Mouse (Mus musculus) cerebellum, postnatal 10 days (tissue): ENCODE results near the gene Bcl2l12.

Experiments
- DNase-seq, 2 experiments: peaks; one replicate each; pipeline ENCODE4 v3.0.0; 2021; ENCODE audit warnings: mixed read lengths in 2 of 2

The Bcl2l12 gene

DNA sequence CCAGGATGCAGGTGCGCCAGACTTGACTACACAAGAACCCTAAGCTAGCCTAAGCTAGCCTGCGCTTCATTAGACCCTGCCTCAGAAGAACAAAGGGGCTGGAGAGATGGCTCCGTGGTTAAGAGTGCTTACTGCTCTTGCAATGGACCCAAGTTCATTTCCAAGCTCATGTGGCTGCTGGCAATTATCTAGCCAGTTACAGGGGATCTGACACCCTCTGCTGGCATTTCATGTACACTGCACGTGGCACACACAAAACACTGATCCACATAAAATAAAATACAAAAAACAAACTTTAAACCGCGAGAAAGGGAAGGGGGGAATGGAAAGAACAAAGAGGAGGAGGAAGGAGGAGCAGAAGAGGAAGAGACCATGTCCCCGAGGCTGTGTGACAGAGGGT is 40.3 kb downstream of the Bcl2l12 start:
- peak; percentile 71 to 78 for DNase-seq

DNA sequence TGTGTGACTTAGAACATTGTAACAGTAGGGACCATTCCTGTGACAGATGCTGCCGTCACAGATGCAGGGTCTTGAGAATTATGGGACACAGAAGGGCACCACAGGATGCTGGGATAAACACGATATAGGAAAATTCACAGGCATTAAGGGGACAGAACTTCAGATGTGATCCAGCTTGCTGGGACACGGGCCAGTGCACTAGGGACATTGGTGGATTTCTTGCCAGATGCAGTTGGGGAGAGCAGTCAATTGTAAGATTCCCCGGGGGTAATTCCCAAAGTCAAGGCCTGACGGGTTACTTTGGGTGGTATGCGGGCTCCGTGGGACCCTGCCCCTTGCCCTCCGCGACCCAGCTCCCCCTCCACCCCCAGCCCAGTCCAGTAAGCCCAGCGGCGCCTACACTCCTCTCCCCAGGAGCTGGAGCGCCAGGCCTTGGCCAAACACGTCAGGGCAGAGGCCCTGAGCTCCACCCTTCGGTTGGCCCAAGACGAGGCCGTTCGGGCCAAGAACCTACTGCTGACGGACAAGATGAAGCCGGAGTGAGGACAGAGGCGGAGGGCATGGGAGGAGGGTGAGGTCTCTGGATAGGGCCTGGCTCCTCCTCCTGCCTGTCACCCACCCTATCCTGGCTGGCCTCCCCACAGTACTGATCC is 41.2 kb downstream of the Bcl2l12 start:
- peak; percentile 50 to 58 for DNase-seq

DNA sequence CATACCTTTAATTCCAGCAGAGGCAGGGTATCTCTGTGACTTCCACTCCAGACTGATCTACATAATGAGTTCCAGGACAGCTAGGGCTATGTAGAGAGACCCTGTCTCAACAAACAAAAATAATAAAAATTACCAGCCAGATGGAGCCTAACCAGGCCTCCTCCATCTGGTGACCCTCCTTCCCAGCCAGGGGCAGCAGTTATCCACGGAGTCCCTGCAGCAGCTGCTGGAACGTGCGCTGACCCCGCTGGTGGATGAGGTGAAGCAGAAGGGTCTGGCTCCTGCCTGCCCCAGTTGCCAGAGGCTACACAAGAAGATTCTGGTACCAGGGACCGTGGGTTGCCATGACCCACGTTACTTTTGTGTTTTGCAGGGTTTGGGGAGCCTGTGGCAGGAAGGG is 42.2 kb downstream of the Bcl2l12 start:
- peak; percentile 59 to 68 for DNase-seq

DNA sequence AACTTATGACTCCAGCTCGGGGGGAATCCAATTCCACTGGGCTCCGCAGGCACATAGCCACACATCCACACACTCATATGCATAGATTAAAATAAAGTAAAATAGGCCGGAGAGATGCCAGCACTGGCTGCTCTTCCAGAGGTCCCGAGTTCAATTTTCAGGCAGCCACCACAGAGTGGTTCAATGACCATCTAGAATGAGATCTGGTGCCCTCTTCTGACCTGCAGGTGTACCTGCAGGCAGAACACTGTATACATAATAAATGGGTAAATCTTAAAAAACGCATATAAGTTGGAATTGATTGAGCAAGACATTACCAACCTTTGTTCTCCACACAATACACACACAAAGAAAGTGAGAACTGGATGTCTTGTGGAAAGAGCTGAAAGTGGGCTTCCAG is 42.9 kb downstream of the Bcl2l12 start:
- peak in 1 of 2 experiments; percentile 71 for DNase-seq

DNA sequence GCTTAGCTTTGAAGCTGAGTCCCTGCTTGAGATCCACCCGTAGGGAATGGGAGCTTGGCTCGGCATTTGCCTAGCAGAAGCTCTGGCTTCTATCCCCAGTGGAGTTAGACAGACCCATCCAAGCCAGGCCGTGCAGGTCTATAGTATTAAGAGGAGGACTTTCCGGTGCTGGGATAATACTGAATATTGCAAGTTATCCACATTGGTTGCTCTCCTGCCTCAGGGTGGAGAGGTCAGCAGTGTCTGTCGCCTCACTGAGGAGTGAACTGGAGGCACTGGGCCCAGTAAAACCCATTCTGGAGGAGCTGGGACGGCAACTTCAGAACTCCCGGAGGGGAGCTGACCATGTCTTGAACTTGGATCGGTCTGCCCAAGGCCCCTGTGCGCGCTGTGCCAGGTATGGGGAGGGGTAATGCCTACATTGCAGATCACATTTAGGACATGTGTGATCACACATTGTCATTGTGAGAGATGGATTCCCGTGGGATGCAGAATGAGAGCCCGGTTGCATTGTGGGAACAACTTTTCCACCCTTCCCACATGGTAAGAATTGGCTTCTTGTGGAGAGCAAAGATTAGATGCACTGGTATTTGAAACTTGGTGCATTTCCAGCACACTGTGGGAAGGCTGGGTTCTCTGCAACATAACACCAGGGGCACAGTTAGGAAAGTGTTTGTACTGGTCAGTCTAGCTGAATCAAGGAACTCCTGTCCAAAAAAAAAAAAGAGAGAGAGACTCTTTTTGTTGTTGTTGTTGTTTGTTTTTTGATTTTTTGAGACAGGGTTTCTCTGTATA is 44.2 kb downstream of the Bcl2l12 start:
- DNase-seq = peak in 1 of 2 experiments; percentile 11

DNA sequence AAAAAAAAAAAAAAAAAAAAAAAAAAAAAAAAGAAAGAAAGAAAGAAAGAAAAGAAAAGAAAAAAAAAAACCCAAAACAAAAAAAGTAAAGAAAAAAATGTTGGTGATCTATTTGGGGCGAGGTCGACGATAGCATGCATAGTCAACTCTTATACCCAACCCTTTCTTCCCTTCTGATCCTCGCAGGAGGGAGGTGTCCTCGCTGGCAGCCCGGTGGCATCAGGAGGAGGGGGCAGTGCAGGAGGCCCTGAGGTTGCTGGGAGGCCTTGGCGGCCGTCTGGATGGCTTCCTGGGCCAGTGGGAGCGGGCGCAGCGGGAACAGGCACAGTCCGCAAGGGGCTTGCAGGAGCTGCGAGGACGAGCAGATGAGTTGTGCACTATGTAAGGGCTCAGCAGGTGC is 45.0 kb downstream of the Bcl2l12 start:
- DNase-seq = peak; percentile 15 to 40

DNA sequence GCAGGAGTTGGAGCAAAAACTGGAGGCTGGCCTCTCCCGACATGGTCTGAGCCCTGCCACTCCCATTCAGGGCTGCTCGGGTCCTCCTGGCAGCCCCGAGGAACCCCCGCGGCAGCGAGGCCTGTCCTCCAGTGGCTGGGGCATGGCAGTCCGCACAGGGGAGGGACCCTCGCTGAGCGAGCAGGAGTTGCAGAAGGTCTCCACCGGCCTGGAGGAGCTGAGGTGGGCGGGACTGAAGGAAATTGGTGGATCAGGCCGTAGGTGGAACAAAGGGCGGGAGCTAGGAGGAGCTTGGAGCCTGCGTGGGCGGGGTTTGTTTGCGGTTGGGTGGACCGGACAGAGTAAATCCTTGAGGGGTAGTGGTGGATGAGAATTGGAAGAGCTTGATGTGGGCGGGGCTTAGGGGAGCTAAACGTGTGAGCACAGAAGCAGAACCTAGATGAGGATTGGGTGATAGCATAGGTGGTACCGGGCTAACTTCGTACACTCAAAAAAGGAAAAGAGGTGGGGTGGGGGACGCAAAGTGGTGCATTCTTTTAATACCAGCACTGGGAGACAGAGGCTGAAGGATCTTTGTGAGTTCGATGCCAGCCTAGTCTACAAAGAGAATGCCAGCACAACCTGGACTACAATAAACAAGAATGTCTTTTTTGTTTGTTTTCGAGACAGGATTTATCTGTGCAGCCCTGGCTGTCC is 45.8 kb downstream of the Bcl2l12 start:
- DNase-seq = peak; percentile 86 to 92

DNA sequence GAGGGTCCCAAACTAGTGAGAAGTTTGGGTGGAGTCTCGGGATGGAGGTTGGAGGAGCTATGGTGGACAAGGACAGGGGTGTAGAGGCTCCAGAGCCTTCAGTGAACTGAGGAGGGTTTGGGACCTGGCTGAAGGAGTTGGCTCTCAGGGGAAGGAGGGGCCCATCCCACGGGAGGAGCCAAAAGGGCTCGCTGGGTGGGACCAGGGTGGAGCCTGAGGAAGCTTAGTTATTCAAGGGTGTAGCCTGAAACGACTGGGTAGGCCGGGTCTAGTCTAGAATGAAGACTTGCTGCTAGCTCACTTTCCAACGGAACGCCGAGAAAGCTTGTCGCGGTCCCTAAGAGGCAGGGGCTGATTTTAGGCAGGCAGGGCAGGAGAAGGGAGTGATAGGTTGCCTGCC is 46.6 kb downstream of the Bcl2l12 start:
- DNase-seq = peak in 1 of 2 experiments; percentile 13

DNA sequence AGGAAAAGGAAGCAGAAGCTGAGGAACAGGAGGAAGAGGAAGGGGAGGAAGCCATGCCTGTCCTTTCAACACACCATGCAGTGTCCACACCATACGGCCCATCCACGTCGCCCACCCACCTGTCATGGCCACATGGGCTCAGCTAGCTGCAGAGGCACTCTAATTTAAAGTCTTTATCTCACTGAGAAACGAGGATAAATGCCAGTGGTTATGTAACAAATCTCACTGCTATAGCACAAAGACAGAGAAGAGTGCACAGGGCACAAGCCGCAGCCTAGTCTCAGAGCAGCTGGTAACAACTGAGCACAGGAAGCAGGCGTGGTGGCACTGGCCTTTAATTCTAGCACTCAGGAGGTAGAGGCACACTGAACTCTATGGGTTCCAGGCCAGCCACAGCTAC is 48.6 kb downstream of the Bcl2l12 start:
- no peak for DNase-seq

DNA sequence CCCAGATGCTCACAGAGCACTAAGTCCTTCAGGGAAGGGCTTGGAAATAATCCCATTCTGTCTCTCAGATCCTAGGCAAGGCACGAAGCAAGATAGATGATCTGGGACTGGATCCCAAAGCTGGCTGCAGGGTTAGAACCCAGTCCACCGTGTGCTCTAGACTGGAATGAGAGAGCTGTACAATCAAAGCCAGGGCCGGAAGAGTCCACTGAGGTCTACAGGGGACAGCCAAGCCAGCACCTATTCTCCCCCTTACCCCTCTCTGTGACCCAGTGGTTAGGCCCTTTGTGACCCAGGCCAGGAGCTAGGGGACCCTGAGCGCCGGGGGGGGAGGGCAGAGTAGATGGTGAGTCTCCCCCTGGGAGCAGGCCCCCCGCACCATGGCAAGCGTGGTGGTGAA is 55.6 kb downstream of the Bcl2l12 start, which contains the start of gene Tsks:
Gene Tsks (plus strand): TSS at position 301 of the 400 bp plus-strand sequence.
- no peak for DNase-seq
